Mouse (Mus musculus): ENCODE results near the gene Gatad2b. TPM values are rescaled to one million over a fixed set of nuclear protein-coding genes. Genes with fewer than 3 reads are reported as not detected.
A peak's percentile ranks its signal among the peaks of the same experiment; 100 is the strongest.
"Not testable (repeated sequence)": the region's sequence is repeated elsewhere in the genome, so short reads cannot be mapped to it uniquely, and the experiment has no call there.

The Gatad2b gene
- polyA plus RNA-seq, 1 experiment from 2014 or later = 11.3 TPM

GRCm38 (mm10) chr3:90276858-90277257 is 16.1 kb upstream of the Gatad2b start:
- H3K4me1 ChIP-seq (ENCODE audit: insufficient read depth, low read length) = no peaks in the 10 kb centered on the region
- no peaks in the 10 kb centered on the region for H3K27me3 ChIP-seq (ENCODE audit: insufficient read depth, low read length)
- no peak overlapping the region for H3K9ac ChIP-seq (replicated peaks; ENCODE audit: low read length)
- no peak for ATAC-seq (ENCODE audit: low FRiP score, low TSS enrichment)
- H3K4me2 ChIP-seq (replicated peaks; ENCODE audit: low read depth, low read length) = no peak overlapping the region
- no peaks in the 10 kb centered on the region for H3K9me3 ChIP-seq (ENCODE audit: low read length)
- WGBS = 47% methylated on average over 15 of the region's 16 CpGs
- H3K36me3 ChIP-seq (ENCODE audit: insufficient read depth, low read length) = peaks cover 22% of the 10 kb centered on the region
- H3K4me3 ChIP-seq (ENCODE audit: low read length) = no peak overlapping the region
- H3K27ac ChIP-seq (ENCODE audit: low read length) = no peak overlapping the region

- no peak overlapping the region for H3K9ac ChIP-seq (replicated peaks; ENCODE audit: low read length)
- no peak overlapping the region for H3K4me2 ChIP-seq (replicated peaks; ENCODE audit: low read depth, low read length)
- H3K27me3 ChIP-seq (ENCODE audit: insufficient read depth, low read length) = no peaks in the 10 kb centered on the region
- H3K27ac ChIP-seq (ENCODE audit: low read length) = no peak overlapping the region
- H3K36me3 ChIP-seq (ENCODE audit: insufficient read depth, low read length) = peaks cover 19% of the 10 kb centered on the region
- WGBS = 92% methylated on average over 9 of the region's 9 CpGs
- no peak overlapping the region for H3K4me3 ChIP-seq (ENCODE audit: low read length)
- H3K4me1 ChIP-seq (ENCODE audit: insufficient read depth, low read length) = no peaks in the 10 kb centered on the region
- no peak for ATAC-seq (ENCODE audit: low FRiP score, low TSS enrichment)
- no peaks in the 10 kb centered on the region for H3K9me3 ChIP-seq (ENCODE audit: low read length)
Measured at GRCm38 (mm10) chr3:90277793-90278192, 15.2 kb upstream of the Gatad2b start.

GRCm38 (mm10) chr3:90278211-90278610 is 14.8 kb upstream of the Gatad2b start:
- Histone ChIP-seq H3K4me2 (replicated peaks; ENCODE audit: low read depth, low read length) (no peak overlapping the region), H3K36me3 (ENCODE audit: insufficient read depth, low read length) (peaks cover 17% of the 10 kb centered on the region), H3K9me3 (ENCODE audit: low read length) (no peaks in the 10 kb centered on the region), H3K4me1 (ENCODE audit: insufficient read depth, low read length) (no peaks in the 10 kb centered on the region), H3K9ac (replicated peaks; ENCODE audit: low read length) (no peak overlapping the region), H3K4me3 (ENCODE audit: low read length) (no peak overlapping the region), H3K27me3 (ENCODE audit: insufficient read depth, low read length) (no peaks in the 10 kb centered on the region), H3K27ac (ENCODE audit: low read length) (no peak overlapping the region)
- no peak for ATAC-seq (ENCODE audit: low FRiP score, low TSS enrichment)
- 97% methylated on average over 10 of the region's 10 CpGs for WGBS

- H3K36me3 ChIP-seq (ENCODE audit: insufficient read depth, low read length) = peaks cover 13% of the 10 kb centered on the region
- H3K4me3 ChIP-seq (ENCODE audit: low read length) = no peak overlapping the region
- H3K27me3 ChIP-seq (ENCODE audit: insufficient read depth, low read length) = no peaks in the 10 kb centered on the region
- no peak overlapping the region for H3K27ac ChIP-seq (ENCODE audit: low read length)
- no peaks in the 10 kb centered on the region for H3K9me3 ChIP-seq (ENCODE audit: low read length)
- no peak overlapping the region for H3K9ac ChIP-seq (replicated peaks; ENCODE audit: low read length)
- 95% methylated on average over 9 of the region's 9 CpGs for WGBS
- ATAC-seq (ENCODE audit: low FRiP score, low TSS enrichment) = no peak
- H3K4me2 ChIP-seq (replicated peaks; ENCODE audit: low read depth, low read length) = no peak overlapping the region
- H3K4me1 ChIP-seq (ENCODE audit: insufficient read depth, low read length) = no peaks in the 10 kb centered on the region
Measured at GRCm38 (mm10) chr3:90279216-90279615, 13.8 kb upstream of the Gatad2b start.

- H3K9ac ChIP-seq (replicated peaks; ENCODE audit: low read length) = no peak overlapping the region
- ATAC-seq (ENCODE audit: low FRiP score, low TSS enrichment) = no peak
- no peaks in the 10 kb centered on the region for H3K27me3 ChIP-seq (ENCODE audit: insufficient read depth, low read length)
- no peak overlapping the region for H3K4me2 ChIP-seq (replicated peaks; ENCODE audit: low read depth, low read length)
- no peak overlapping the region for H3K4me3 ChIP-seq (ENCODE audit: low read length)
- no peaks in the 10 kb centered on the region for H3K9me3 ChIP-seq (ENCODE audit: low read length)
- peaks cover 13% of the 10 kb centered on the region for H3K36me3 ChIP-seq (ENCODE audit: insufficient read depth, low read length)
- H3K27ac ChIP-seq (ENCODE audit: low read length) = no peak overlapping the region
- 96% methylated on average over 7 of the region's 7 CpGs for WGBS
- H3K4me1 ChIP-seq (ENCODE audit: insufficient read depth, low read length) = no peaks in the 10 kb centered on the region
Measured at GRCm38 (mm10) chr3:90279743-90280142, 13.2 kb upstream of the Gatad2b start.

GRCm38 (mm10) chr3:90280708-90281107 is 12.3 kb upstream of the Gatad2b start:
- no peak overlapping the region for H3K4me3 ChIP-seq (ENCODE audit: low read length)
- no peak overlapping the region for H3K27ac ChIP-seq (ENCODE audit: low read length)
- H3K9ac ChIP-seq (replicated peaks; ENCODE audit: low read length) = no peak overlapping the region
- H3K4me2 ChIP-seq (replicated peaks; ENCODE audit: low read depth, low read length) = no peak overlapping the region
- H3K27me3 ChIP-seq (ENCODE audit: insufficient read depth, low read length) = no peaks in the 10 kb centered on the region
- ATAC-seq (ENCODE audit: low FRiP score, low TSS enrichment) = no peak
- H3K36me3 ChIP-seq (ENCODE audit: insufficient read depth, low read length) = peaks cover 13% of the 10 kb centered on the region
- 91% methylated on average over 9 of the region's 9 CpGs for WGBS
- H3K4me1 ChIP-seq (ENCODE audit: insufficient read depth, low read length) = no peaks in the 10 kb centered on the region
- H3K9me3 ChIP-seq (ENCODE audit: low read length) = no peaks in the 10 kb centered on the region

- no peak overlapping the region for H3K27ac ChIP-seq (ENCODE audit: low read length)
- no peak overlapping the region for H3K4me2 ChIP-seq (replicated peaks; ENCODE audit: low read depth, low read length)
- H3K27me3 ChIP-seq (ENCODE audit: insufficient read depth, low read length) = no peaks in the 10 kb centered on the region
- no peak overlapping the region for H3K9ac ChIP-seq (replicated peaks; ENCODE audit: low read length)
- WGBS = 91% methylated on average over 2 of the region's 2 CpGs
- no peak overlapping the region for H3K4me3 ChIP-seq (ENCODE audit: low read length)
- no peaks in the 10 kb centered on the region for H3K9me3 ChIP-seq (ENCODE audit: low read length)
- no peaks in the 10 kb centered on the region for H3K4me1 ChIP-seq (ENCODE audit: insufficient read depth, low read length)
- peaks cover 8% of the 10 kb centered on the region; the same call in 1 of the 2 replicates for H3K36me3 ChIP-seq (ENCODE audit: insufficient read depth, low read length)
- ATAC-seq (ENCODE audit: low FRiP score, low TSS enrichment) = no peak
Measured at GRCm38 (mm10) chr3:90284150-90284549, 8.8 kb upstream of the Gatad2b start.

- H3K36me3 ChIP-seq (ENCODE audit: insufficient read depth, low read length); H3K4me2 ChIP-seq (replicated peaks; ENCODE audit: low read depth, low read length); H3K27me3 ChIP-seq (ENCODE audit: insufficient read depth, low read length); H3K4me3 ChIP-seq (ENCODE audit: low read length); H3K9ac ChIP-seq (replicated peaks; ENCODE audit: low read length); H3K9me3 ChIP-seq (ENCODE audit: low read length); H3K27ac ChIP-seq (ENCODE audit: low read length); ATAC-seq (ENCODE audit: low FRiP score, low TSS enrichment); H3K4me1 ChIP-seq (ENCODE audit: insufficient read depth, low read length): not testable (repeated sequence)
- WGBS = 63% methylated on average over 2 of the region's 3 CpGs
Measured at GRCm38 (mm10) chr3:90289403-90289802, 3.6 kb upstream of the Gatad2b start.

- H3K4me2 ChIP-seq (replicated peaks; ENCODE audit: low read depth, low read length) = no peak overlapping the region
- no peaks in the 10 kb centered on the region for H3K9me3 ChIP-seq (ENCODE audit: low read length)
- no peak overlapping the region for H3K27ac ChIP-seq (ENCODE audit: low read length)
- no peak overlapping the region for H3K4me3 ChIP-seq (ENCODE audit: low read length)
- H3K4me1 ChIP-seq (ENCODE audit: insufficient read depth, low read length) = peaks cover 16% of the 10 kb centered on the region
- WGBS = 84% methylated on average over 1 of the region's 1 CpGs
- no peaks in the 10 kb centered on the region for H3K36me3 ChIP-seq (ENCODE audit: insufficient read depth, low read length)
- ATAC-seq (ENCODE audit: low FRiP score, low TSS enrichment) = no peak
- no peak overlapping the region for H3K9ac ChIP-seq (replicated peaks; ENCODE audit: low read length)
- no peaks in the 10 kb centered on the region for H3K27me3 ChIP-seq (ENCODE audit: insufficient read depth, low read length)
Measured at GRCm38 (mm10) chr3:90290602-90291001, 2.4 kb upstream of the Gatad2b start.

- Histone ChIP-seq H3K4me1 (ENCODE audit: insufficient read depth, low read length) (peaks cover 20% of the 10 kb centered on the region), H3K9me3 (ENCODE audit: low read length) (no peaks in the 10 kb centered on the region), H3K4me3 (ENCODE audit: low read length) (peak overlapping the region; percentile 95), H3K4me2 (replicated peaks; ENCODE audit: low read depth, low read length) (peak overlapping the region; percentile 78), H3K27me3 (ENCODE audit: insufficient read depth, low read length) (no peaks in the 10 kb centered on the region), H3K36me3 (ENCODE audit: insufficient read depth, low read length) (no peaks in the 10 kb centered on the region), H3K27ac (ENCODE audit: low read length) (peak overlapping the region; percentile 98), H3K9ac (replicated peaks; ENCODE audit: low read length) (peak overlapping the region; percentile 87)
- no peak for ATAC-seq (ENCODE audit: low FRiP score, low TSS enrichment)
- WGBS = 36% methylated on average over 2 of the region's 2 CpGs
Measured at GRCm38 (mm10) chr3:90291982-90292344, 1.0 kb upstream of the Gatad2b start.
